Mouse (Mus musculus): ENCODE measurements around the gene Ptbp3. TPM values are rescaled to one million over a fixed set of nuclear protein-coding genes. Genes with fewer than 3 reads are reported as not detected.

The Ptbp3 gene
- polyA plus RNA-seq, 1 experiment from 2014 or later = 39.9 TPM

- Histone ChIP-seq H3K36me3 (no peaks in the 10 kb centered on the region; the same call in 1 of the 2 replicates), H3K4me1 (replicated peaks) (no peaks in the 10 kb centered on the region), H3K27ac (no peak overlapping the region), H3K9me3 (no peaks in the 10 kb centered on the region), H3K4me2 (no peak overlapping the region), H3K4me3 (replicated peaks) (no peak overlapping the region), H3K9ac (replicated peaks) (no peak overlapping the region), H3K27me3 (no peaks in the 10 kb centered on the region)
- no peak for ATAC-seq (ENCODE audit: insufficient number of reproducible peaks, insufficient read depth, low FRiP score, low TSS enrichment, low read depth)
Measured at GRCm38 (mm10) chr4:59471306-59471705, 77.9 kb downstream of the Ptbp3 start.

DNA sequence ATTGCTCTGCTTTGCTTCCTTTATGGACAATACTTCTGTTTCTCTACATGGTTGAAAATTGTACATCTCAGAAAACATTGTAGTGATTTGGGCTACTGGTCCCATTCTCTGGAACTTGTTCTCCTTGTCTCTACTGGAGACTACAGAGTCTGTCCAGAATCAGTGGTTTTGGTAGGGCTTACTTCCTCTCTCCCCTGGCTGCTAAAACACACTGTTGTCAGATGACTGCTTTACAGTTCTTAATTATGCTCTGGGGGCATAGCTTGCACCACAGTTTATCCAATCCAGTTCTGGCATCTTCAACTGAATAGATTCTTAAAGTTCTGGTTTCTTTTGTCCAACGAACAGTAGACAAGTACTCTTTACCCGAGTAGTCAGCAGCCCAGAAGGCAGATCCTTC lies 83.7 kb downstream of the Ptbp3 start:
- no peak overlapping the region for H3K4me2 ChIP-seq
- WGBS = 69% methylated on average over 2 of the region's 2 CpGs

DNA sequence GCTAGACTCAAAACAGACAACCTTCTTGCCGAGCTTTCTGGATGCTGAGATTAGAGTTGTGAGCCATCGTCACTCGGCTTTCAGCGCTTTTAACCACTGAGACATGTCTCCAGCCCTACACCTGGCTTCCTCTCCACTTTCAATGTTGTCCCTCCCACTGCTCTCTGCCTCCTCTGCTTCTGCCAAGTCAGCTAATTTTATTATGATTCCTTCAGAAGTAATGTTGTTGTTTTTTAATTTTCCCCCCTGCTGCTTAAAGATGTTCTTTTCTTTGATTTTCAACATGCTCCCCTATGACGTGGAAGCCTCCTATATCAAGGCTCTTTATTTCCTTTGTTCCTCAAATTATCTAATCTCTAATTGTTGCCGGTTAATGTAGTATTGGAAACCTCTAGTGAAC lies 84.5 kb downstream of the Ptbp3 start:
- Histone ChIP-seq H3K27me3 (no peaks in the 10 kb centered on the region), H3K36me3 (no peaks in the 10 kb centered on the region), H3K4me1 (replicated peaks) (no peaks in the 10 kb centered on the region), H3K4me3 (replicated peaks) (no peak overlapping the region), H3K4me2 (no peak overlapping the region), H3K9me3 (no peaks in the 10 kb centered on the region), H3K9ac (replicated peaks) (no peak overlapping the region), H3K27ac (no peak overlapping the region)
- no peak for ATAC-seq (ENCODE audit: insufficient number of reproducible peaks, insufficient read depth, low FRiP score, low TSS enrichment, low read depth)
- 85% methylated on average over 6 of the region's 6 CpGs for WGBS

More for the DNA sequence above, 83.7 kb downstream of the Ptbp3 start:
- no peak overlapping the region for H3K4me3 ChIP-seq (replicated peaks)
- no peaks in the 10 kb centered on the region for H3K36me3 ChIP-seq
- H3K9ac ChIP-seq (replicated peaks) = no peak overlapping the region
- no peaks in the 10 kb centered on the region for H3K4me1 ChIP-seq (replicated peaks)
- no peak overlapping the region for H3K27ac ChIP-seq
- no peaks in the 10 kb centered on the region for H3K27me3 ChIP-seq
- no peak for ATAC-seq (ENCODE audit: insufficient number of reproducible peaks, insufficient read depth, low FRiP score, low TSS enrichment, low read depth)
- no peaks in the 10 kb centered on the region for H3K9me3 ChIP-seq

- WGBS = 80% methylated on average over 6 of the region's 6 CpGs
- Histone ChIP-seq H3K27ac (no peak overlapping the region), H3K36me3 (no peaks in the 10 kb centered on the region), H3K4me3 (replicated peaks) (no peak overlapping the region), H3K4me1 (replicated peaks) (no peaks in the 10 kb centered on the region), H3K27me3 (no peaks in the 10 kb centered on the region), H3K9ac (replicated peaks) (no peak overlapping the region), H3K4me2 (no peak overlapping the region), H3K9me3 (no peaks in the 10 kb centered on the region)
- ATAC-seq (ENCODE audit: insufficient number of reproducible peaks, insufficient read depth, low FRiP score, low TSS enrichment, low read depth) = no peak
Measured at GRCm38 (mm10) chr4:59462494-59462893, 86.7 kb downstream of the Ptbp3 start.

- no peaks in the 10 kb centered on the region for H3K4me1 ChIP-seq (replicated peaks)
- H3K9me3 ChIP-seq = no peaks in the 10 kb centered on the region
- no peaks in the 10 kb centered on the region for H3K27me3 ChIP-seq
- H3K4me3 ChIP-seq (replicated peaks) = no peak overlapping the region
- WGBS = 82% methylated on average over 11 of the region's 11 CpGs
- no peak overlapping the region for H3K9ac ChIP-seq (replicated peaks)
- no peak overlapping the region for H3K4me2 ChIP-seq
- no peak overlapping the region for H3K27ac ChIP-seq
- ATAC-seq (ENCODE audit: insufficient number of reproducible peaks, insufficient read depth, low FRiP score, low TSS enrichment, low read depth) = no peak
- H3K36me3 ChIP-seq = no peaks in the 10 kb centered on the region
Measured at GRCm38 (mm10) chr4:59461116-59461727, 87.9 kb downstream of the Ptbp3 start.

- H3K4me2 ChIP-seq = no peak overlapping the region
- no peaks in the 10 kb centered on the region for H3K36me3 ChIP-seq
- H3K4me3 ChIP-seq (replicated peaks) = no peak overlapping the region
- H3K27ac ChIP-seq = no peak overlapping the region
- no peak overlapping the region for H3K9ac ChIP-seq (replicated peaks)
- ATAC-seq (ENCODE audit: insufficient number of reproducible peaks, insufficient read depth, low FRiP score, low TSS enrichment, low read depth) = no peak
- WGBS = 80% methylated on average over 13 of the region's 13 CpGs
- H3K4me1 ChIP-seq (replicated peaks) = no peaks in the 10 kb centered on the region
- H3K9me3 ChIP-seq = no peaks in the 10 kb centered on the region
- no peaks in the 10 kb centered on the region for H3K27me3 ChIP-seq
Measured at GRCm38 (mm10) chr4:59459216-59459955, 89.8 kb downstream of the Ptbp3 start.

DNA sequence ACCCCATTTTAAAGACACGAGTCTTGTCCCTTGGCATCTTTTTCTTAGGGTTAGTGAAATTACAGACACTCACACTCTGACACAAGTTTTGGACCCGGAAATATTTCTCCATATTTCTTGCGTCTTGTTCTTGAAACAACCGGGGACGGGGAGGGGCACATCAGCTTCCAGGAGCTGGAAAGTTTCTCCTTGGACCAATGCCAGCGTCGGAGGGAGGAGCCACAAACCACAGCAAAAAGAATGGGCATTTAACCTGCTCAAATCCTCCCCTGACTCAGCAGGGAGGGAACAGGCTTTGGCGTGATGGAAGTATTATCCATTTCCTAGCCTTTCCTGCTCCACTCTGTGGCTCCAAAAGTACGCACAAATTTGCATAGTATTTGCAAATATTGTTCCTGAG lies 91.2 kb downstream of the Ptbp3 start:
- no peaks in the 10 kb centered on the region for H3K9me3 ChIP-seq
- no peaks in the 10 kb centered on the region for H3K27me3 ChIP-seq
- H3K4me3 ChIP-seq (replicated peaks) = no peak overlapping the region
- H3K36me3 ChIP-seq = no peaks in the 10 kb centered on the region
- no peaks in the 10 kb centered on the region for H3K4me1 ChIP-seq (replicated peaks)
- no peak for ATAC-seq (ENCODE audit: insufficient number of reproducible peaks, insufficient read depth, low FRiP score, low TSS enrichment, low read depth)
- H3K9ac ChIP-seq (replicated peaks) = no peak overlapping the region
- H3K27ac ChIP-seq = no peak overlapping the region
- WGBS = 52% methylated on average over 9 of the region's 9 CpGs
- H3K4me2 ChIP-seq = no peak overlapping the region

- Histone ChIP-seq H3K4me1 (replicated peaks) (no peaks in the 10 kb centered on the region), H3K4me2 (no peak overlapping the region), H3K27ac (no peak overlapping the region), H3K9me3 (no peaks in the 10 kb centered on the region), H3K4me3 (replicated peaks) (no peak overlapping the region), H3K27me3 (no peaks in the 10 kb centered on the region), H3K36me3 (no peaks in the 10 kb centered on the region), H3K9ac (replicated peaks) (no peak overlapping the region)
- WGBS = 86% methylated on average over 5 of the region's 5 CpGs
- ATAC-seq (ENCODE audit: insufficient number of reproducible peaks, insufficient read depth, low FRiP score, low TSS enrichment, low read depth) = no peak
Measured at GRCm38 (mm10) chr4:59457091-59457490, 92.1 kb downstream of the Ptbp3 start.

GRCm38 (mm10) chr4:59455465-59455864 lies 93.7 kb downstream of the Ptbp3 start:
- Histone ChIP-seq H3K4me2 (no peak overlapping the region), H3K27me3 (no peaks in the 10 kb centered on the region), H3K36me3 (no peaks in the 10 kb centered on the region), H3K4me1 (replicated peaks) (no peaks in the 10 kb centered on the region), H3K9me3 (no peaks in the 10 kb centered on the region), H3K4me3 (replicated peaks) (no peak overlapping the region), H3K27ac (no peak overlapping the region), H3K9ac (replicated peaks) (no peak overlapping the region)
- 55% methylated on average over 2 of the region's 2 CpGs for WGBS
- no peak for ATAC-seq (ENCODE audit: insufficient number of reproducible peaks, insufficient read depth, low FRiP score, low TSS enrichment, low read depth)

DNA sequence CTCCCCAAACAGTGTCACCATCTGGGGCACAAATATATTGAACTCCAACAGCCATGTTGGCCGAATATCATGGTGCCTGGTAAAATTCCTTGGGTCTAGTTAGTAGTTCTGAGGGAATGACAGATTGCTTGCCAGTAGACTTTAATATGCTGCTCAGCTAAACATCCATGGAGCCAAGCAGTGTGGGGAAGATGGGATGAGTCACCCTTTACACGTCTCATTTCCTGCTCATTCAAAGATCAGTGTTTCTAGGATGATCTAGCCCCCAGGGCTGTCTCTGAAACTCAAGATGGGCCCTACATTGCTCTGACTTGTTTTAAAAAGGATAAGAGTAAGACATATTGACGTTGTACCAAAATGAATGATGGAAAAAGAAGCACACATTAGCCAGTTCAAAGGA lies 95.1 kb downstream of the Ptbp3 start:
- H3K4me2 ChIP-seq = no peak overlapping the region
- H3K4me1 ChIP-seq (replicated peaks) = no peaks in the 10 kb centered on the region
- H3K36me3 ChIP-seq = no peaks in the 10 kb centered on the region
- no peak for ATAC-seq (ENCODE audit: insufficient number of reproducible peaks, insufficient read depth, low FRiP score, low TSS enrichment, low read depth)
- 83% methylated on average over 3 of the region's 3 CpGs for WGBS
- no peaks in the 10 kb centered on the region for H3K27me3 ChIP-seq
- H3K9ac ChIP-seq (replicated peaks) = no peak overlapping the region
- H3K4me3 ChIP-seq (replicated peaks) = no peak overlapping the region
- no peak overlapping the region for H3K27ac ChIP-seq
- H3K9me3 ChIP-seq = no peaks in the 10 kb centered on the region

- no peaks in the 10 kb centered on the region for H3K27me3 ChIP-seq
- H3K9me3 ChIP-seq = no peaks in the 10 kb centered on the region
- H3K4me2 ChIP-seq = no peak overlapping the region
- H3K36me3 ChIP-seq = no peaks in the 10 kb centered on the region
- no peak for ATAC-seq (ENCODE audit: insufficient number of reproducible peaks, insufficient read depth, low FRiP score, low TSS enrichment, low read depth)
- H3K4me1 ChIP-seq (replicated peaks) = no peaks in the 10 kb centered on the region
- H3K4me3 ChIP-seq (replicated peaks) = no peak overlapping the region
- 40% methylated on average over 8 of the region's 8 CpGs for WGBS
- H3K9ac ChIP-seq (replicated peaks) = no peak overlapping the region
- no peak overlapping the region for H3K27ac ChIP-seq
Measured at GRCm38 (mm10) chr4:59452503-59452933, 96.6 kb downstream of the Ptbp3 start.

- 90% methylated on average over 3 of the region's 3 CpGs for WGBS
- no peaks in the 10 kb centered on the region for H3K4me1 ChIP-seq (replicated peaks)
- no peaks in the 10 kb centered on the region for H3K36me3 ChIP-seq
- no peaks in the 10 kb centered on the region for H3K9me3 ChIP-seq
- H3K4me2 ChIP-seq = no peak overlapping the region
- no peaks in the 10 kb centered on the region for H3K27me3 ChIP-seq
- ATAC-seq (ENCODE audit: insufficient number of reproducible peaks, insufficient read depth, low FRiP score, low TSS enrichment, low read depth) = no peak
- no peak overlapping the region for H3K4me3 ChIP-seq (replicated peaks)
- no peak overlapping the region for H3K9ac ChIP-seq (replicated peaks)
- no peak overlapping the region for H3K27ac ChIP-seq
Measured at GRCm38 (mm10) chr4:59450906-59451305, 98.3 kb downstream of the Ptbp3 start.

Data from limb, embryonic 12.5 days (tissue).